Mouse (Mus musculus) cortical plate, adult 2 months (tissue): Measurements from ENCODE around the gene Sertad3.

Experiments used
- CTCF ChIP-seq: fragments of 200-500 bp; IDR thresholded peaks from 2 replicates; pipeline ENCODE4 v1.5.1; 2011; ENCODE audit warnings: mild to moderate bottlenecking, control low read depth, low read length; ENCODE audit not compliant: insufficient read depth; ENCODE audit errors: extremely low read depth
- POLR2A ChIP-seq: fragments of 200-500 bp; IDR thresholded peaks from 2 replicates; pipeline ENCODE4 v1.6.1; 2011; ENCODE audit warnings: mild to moderate bottlenecking, low read length, control low read depth; ENCODE audit not compliant: insufficient read depth; ENCODE audit errors: extremely low read depth

- TF ChIP-seq POLR2A (no peak), CTCF (no peak)
Measured at GRCm38 (mm10) chr7:27428002-27428401, 45.6 kb upstream of the Sertad3 start.
